Mouse (Mus musculus) spleen, postnatal 36 days (tissue): ENCODE data around the gene Matn4.

Experiments
- DNase-seq, 2 experiments: peaks; one replicate each; pipeline ENCODE4 v3.0.0; 2022; ENCODE audit warnings: low spot score in 2 of 2, mixed read lengths in 1 of 2

Matn4 gene

DNA sequence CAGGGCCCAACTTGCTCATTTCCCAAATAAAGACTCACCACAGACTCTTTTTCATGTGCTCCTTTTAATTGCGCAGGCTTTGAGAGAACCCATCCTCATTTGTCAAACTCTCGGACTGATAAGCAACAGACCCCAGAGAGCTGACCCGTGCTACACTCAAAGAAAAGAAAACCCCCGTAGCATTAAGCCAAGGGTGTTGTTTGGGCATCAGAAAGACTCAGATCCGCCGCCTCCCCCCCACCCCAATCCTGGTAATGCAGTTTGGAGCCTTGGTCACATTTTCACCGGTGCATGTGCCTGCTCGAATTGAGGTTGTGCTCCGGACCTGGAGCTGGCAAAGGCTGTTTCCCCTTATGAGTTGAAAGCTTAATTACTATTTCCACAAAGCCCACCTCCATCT, at the start of gene Matn4:
Gene Matn4 (minus strand): TSS at position 101 of the 400 bp plus-strand sequence.
- DNase-seq, result no peak

- no peak for DNase-seq
These were observed 49.0 kb upstream of the Matn4 start for GRCm38 (mm10) chr2:164453887-164454500.

DNA sequence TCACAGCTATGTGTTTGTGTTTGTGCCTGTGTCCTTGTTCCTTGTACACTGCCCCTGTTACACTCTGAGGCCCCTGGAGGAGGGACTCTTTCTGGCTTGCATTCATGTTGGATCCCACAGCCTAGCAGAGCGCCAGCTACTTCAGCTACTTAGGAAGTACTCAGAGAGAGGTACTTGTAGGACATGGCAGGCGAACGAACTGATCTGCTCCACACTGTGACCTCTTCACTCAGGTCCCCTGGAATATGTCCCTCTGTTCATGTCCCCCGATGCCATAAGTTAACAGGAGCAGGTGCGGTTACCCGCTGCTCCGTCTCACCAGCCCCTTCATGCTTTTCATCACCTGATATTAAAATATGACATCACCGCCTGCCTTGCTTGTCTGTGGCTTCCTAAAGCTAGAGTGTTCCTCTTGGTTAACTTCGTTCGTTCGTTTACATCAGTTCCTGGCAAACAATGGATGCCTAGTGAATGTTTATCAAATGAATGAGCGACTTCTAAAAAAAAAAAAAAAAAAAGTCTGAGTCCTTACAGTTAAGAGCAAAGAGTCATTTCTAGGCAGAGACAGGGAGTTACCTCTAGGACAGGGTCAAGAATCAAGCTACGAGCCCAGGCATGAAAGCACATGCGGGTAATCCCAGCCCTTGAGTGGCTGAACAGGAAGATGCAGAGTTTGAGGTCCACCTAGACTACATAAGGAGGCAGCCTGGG, 48.2 kb upstream of the Matn4 start:
- no peak for DNase-seq

- DNase-seq, result no peak
These were observed 47.2 kb upstream of the Matn4 start for GRCm38 (mm10) chr2:164452000-164452676.

DNA sequence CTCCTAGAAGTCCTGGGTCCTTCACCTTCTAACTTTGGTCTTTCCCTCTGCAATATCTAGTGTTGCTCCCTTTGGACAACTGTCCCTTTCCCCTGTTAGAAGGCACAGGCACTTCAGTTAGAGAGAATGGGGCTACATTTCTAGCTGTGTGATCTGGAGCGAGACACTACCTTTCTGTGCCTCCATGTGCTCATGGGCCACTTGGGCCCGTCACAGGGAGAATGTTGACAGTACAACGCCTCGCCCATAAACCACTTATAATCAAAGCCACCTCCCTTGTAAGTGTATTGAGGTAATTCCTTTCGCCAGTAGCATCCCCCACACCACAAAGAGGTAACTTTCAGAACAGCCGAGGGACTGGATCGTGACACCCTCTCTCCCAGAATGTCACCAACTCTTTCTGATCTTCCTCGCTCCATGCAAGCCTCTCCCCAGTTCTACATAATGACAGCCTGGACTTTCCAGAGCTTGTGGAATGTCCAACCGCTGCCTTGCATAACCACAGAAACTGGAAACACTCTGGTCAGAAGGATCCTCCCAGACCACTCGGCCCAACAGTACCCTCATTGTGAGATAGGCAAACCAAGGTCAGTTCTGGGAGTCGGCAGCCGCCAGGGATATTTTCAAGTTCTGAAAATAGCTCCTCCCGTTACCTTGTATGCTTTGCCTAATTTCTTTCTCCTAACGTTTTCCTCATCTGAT, 44.5 kb upstream of the Matn4 start:
- no peak for DNase-seq

DNA sequence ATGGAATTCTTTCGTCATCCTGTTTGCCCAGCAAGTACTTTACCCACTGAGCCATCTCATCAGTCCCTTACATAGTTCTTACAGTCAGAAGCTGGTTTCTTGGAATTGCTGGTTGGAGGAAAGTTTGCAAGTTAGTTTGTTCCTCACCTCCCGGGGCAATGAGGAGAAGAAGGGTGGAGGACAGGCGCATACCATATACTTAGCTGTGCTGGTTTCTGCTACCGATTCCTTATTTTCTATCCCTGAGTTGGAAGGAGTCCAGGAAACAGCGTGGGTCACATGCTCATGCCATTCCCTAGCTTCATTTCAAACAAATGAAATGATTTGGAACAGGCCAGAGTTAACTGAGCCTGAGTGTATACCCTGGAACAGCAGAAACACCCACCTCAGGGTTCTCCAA, 44.0 kb upstream of the Matn4 start:
- no peak for DNase-seq

- DNase-seq, result no peak
These were observed 43.2 kb upstream of the Matn4 start for GRCm38 (mm10) chr2:164448140-164448539.

DNA sequence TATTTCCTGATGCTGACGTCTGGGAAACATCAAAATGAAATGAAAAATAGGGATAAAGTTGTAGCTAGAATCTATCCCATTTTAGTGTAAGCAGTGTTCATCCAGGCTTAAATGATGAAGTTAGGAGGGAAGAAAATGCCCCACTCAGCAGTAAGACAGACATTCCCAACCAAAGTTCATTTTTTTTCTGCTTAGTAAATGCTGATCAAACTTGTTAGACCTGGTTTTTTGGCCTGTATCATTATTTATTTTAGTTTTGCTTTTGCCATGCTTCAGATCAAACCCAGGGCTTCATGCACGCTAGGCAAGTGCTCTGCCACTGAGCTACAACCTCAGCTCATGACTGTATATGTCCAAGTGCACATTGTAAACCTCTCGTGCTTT, 41.1 kb upstream of the Matn4 start:
- no peak for DNase-seq

- DNase-seq, result no peak
These were observed 40.6 kb upstream of the Matn4 start for GRCm38 (mm10) chr2:164445399-164446085.

DNA sequence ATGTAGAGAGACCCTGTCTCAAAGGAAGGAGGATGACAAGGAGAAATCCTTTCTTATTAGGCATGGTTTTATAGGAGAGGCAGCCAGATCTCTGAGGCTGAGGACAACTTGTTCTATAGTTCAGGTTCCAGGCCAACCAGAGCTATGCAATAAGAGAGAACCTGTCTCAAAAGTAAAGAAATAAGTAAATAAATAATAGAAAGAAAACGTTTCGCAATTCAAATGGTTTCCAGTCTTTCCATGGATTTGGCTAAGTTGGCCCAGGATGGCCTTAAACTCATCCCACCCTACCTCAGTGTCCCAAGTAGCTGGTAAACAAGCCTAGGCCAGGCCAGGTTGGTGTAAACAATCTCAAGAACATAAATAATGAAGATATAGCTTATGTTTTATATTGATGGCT, 39.7 kb upstream of the Matn4 start:
- DNase-seq, result no peak

DNA sequence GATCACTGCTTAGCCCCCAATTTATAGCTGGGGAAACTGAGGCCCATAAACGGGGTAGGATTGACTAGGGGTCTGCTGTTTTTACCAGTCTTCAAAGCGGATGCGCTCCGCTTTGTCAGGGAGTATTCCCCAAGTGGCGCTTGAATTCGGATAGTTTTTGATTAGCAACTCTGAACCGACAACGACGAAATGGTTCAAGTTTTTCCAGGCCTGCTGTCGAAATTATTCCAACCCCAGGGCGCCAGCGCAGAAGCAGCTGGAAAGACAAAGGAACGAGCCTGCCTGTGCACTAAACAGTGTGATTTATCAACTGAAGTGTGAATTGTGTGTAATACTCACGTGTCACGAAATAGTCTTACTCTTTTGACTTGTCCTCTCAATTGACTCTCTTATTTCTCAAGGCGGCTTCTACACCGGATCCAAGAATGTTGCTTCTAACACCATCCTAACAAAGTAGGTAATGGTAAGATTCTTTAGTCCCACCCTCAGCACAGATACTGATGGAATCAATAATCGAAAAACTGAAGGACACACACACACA, 38.6 kb upstream of the Matn4 start, which contains the start of gene Sdc4:
Gene Sdc4 (minus strand): TSS at position 428 of the 541 bp plus-strand sequence.
- DNase-seq, result no peak

DNA sequence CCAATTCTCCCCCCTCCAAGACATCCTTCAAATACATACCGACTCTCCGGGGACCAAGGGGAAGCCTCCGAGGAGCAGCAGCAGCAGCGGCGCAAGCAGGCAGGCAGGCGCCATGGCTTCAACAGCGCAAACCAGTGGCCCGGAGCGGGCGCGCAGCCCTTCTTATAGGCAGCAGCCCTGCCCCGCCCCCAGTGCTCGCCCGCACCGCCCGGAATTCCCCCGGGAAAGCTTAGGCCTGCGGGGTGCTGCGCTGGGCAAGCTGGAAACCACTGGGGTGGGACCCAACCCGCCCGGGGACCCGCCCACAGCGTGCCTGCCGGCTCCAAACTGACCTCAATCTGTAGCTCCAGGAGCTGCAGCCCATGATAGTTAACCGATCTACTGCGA, 38.1 kb upstream of the Matn4 start:
- peak; percentile 83 to 85 for DNase-seq

DNA sequence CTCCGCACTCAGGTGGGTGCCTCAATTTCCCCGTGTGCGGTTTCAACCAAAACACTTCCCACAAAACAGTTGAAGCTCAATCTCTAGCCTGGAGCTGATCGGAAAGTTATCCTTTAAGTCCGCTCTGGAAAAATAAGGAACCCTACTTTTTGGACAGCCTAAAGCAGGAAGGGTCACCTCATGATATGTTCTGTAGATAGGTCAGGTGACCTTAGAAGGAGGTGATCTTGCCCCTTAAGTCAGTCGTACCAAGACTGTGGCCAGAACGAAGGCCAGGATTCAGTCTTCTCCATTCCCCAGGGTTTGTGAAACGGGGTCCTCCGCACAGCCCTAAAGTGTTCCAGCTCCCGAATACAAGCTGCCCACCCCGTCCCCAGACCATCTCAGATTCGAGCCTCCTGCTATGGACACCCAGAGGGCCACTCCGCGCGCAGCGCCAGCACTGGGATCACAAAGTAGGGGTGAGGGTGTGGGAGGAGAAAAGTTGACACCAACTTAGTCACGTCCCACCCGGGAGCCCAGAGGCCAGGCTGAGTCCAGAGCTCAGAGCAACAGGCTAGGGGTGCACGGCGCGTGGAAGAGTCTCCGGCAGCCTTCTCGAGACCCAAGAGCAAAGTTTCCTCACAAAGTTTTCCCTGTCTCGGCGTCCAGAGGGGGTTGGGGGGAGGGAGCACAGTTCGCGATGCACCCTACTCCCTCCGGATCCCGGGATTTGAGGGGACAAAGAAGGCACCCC, 37.5 kb upstream of the Matn4 start:
- DNase-seq, result peak; percentile 20 to 26

- no peak for DNase-seq
These were observed 36.8 kb upstream of the Matn4 start for GRCm38 (mm10) chr2:164441731-164442130.

GRCm38 (mm10) chr2:164441155-164441554, 36.2 kb upstream of the Matn4 start:
- peak; percentile 89 to 91 for DNase-seq

- DNase-seq, result no peak
These were observed 35.4 kb upstream of the Matn4 start for GRCm38 (mm10) chr2:164440314-164440713.

GRCm38 (mm10) chr2:164439001-164439421, 34.1 kb upstream of the Matn4 start:
- no peak for DNase-seq

- DNase-seq, result no peak
These were observed 33.3 kb upstream of the Matn4 start for GRCm38 (mm10) chr2:164438257-164438656.

- no peak for DNase-seq
These were observed 32.8 kb upstream of the Matn4 start for GRCm38 (mm10) chr2:164437710-164438109.

GRCm38 (mm10) chr2:164436961-164437360, 32.0 kb upstream of the Matn4 start:
- no peak for DNase-seq
